Mouse (Mus musculus) adrenal gland, adult 8-10 months (tissue): ENCODE data around the gene Rnf130. TPM values are rescaled to one million over a fixed set of nuclear protein-coding genes. Genes with fewer than 3 reads are reported as not detected.

ENCODE experiments used
- DNase-seq: peaks from one replicate; pipeline ENCODE4 v3.0.0; 2022
- microRNA-seq, 2 experiments: library from miRNA; unstranded; fragments of <30 nt; microRNA quantifications; one replicate each; pipeline ENCODE4 v1.2.0; 2022
- total RNA-seq, 4 experiments: library from RNA; stranded (reverse); gene quantifications; 2 replicates each; pipeline ENCODE4 v1.2.4; 2022

Rnf130 gene
- total RNA-seq, 4 experiments from 2014 or later = 103 to 148 (median 134) TPM

- no peak for DNase-seq
These were observed 120.4 kb downstream of the Rnf130 start for GRCm38 (mm10) chr11:50145529-50145928.

DNA sequence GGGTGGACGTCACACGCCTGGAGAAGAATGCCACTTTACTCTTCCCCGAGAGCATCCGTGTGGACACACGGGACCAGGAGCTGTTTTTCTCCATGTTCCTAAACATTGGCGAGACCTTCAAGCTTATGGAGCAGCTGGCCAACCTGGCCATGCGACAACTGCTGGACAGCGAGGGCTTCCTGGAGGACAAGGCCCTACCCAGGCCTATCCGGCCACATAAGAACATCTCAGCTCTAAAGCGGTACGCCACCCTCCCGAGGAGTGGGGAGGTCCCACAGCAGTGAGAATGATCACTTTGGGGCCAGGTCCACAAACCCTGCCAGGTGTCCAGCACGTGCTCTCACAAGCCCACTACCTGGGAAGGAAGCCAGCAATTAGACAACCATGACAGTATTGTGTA is 121.0 kb downstream of the Rnf130 start:
- no peak for DNase-seq

DNA sequence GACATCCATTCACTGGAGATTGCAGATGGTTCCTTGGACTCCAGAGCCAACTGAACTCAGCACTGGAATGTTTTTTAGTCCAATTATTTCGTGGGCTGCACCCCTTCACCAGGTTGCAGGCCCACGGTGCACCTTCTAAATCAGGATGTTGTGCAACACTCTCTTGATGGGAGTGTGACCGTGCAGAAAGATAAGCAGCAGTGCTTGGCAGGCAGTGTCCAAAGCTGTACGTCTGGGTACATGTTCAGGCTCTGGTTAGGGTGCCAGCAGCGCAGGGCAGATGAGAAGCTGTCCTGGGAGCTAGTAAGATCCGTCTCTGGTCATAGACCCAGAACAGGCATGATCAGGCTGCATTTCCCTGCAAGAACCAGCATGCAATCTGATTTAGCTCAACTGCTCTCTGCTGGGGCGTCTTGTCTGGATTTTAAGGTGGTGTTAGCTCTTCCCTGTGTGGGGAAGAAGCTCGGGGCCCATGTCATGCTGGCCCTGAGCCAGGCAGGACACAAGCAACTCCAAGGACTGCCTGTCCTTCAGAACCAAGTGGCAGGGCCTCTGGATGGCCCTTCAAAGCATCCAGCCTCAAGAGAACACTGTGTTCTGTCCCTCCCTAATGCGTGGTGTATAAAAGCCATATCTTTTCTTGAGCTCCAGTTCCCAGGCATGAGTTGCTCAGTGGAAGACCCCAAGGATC is 122.3 kb downstream of the Rnf130 start:
- peak; percentile 66 for DNase-seq

- DNase-seq = no peak
These were observed 122.9 kb downstream of the Rnf130 start for GRCm38 (mm10) chr11:50147958-50148476.

DNA sequence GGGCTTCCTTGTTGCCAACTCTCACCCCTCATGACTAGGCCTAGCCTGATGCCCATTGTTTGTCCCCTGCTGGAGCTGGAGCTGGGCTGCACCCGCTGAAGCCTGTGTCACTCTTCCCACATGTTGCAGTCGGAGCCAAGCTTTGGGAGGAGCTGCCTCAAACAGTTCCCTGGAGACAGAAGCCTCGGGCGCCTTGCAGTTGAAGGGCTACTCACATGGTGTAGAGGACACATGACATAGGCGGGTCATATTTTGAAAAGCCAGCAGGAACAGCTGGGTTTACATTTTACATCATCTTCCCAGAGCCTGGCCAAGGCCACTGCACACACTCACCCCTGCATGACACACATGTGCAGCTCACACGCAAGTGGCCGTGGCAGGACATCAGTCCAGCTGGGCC is 124.1 kb downstream of the Rnf130 start:
- no peak for DNase-seq

- DNase-seq = no peak
These were observed 124.5 kb downstream of the Rnf130 start for GRCm38 (mm10) chr11:50149603-50150150.

- DNase-seq = no peak
These were observed 126.2 kb downstream of the Rnf130 start for GRCm38 (mm10) chr11:50151374-50151773.

- DNase-seq = no peak
These were observed 129.0 kb downstream of the Rnf130 start for GRCm38 (mm10) chr11:50154166-50154565.

Small RNAs within 50 kb of the gene (microRNA-seq; reads per million reads assigned to microRNA genes)
- gene Mir340 = 65.2 to 82.7 reads per million in 2 experiments

Other genes starting within 250 kb of the Rnf130 start
- 1 to 10 TPM; 3.5 to 4.9 (median 4.4) TPM for gene Gfpt2, start 231.2 kb upstream of the Rnf130 start, total RNA-seq
- 10 to 100 TPM; 71.4 to 99.2 (median 87.3) TPM for gene Mapk9, start 178.6 kb upstream of the Rnf130 start, total RNA-seq
- 1 to 10 TPM in 1 of 4 experiments, under 1 TPM in 3; 0.67 to 1.1 (median 0.82) TPM for gene Rasgef1c, start 123.5 kb upstream of the Rnf130 start, total RNA-seq
- 100 to 1,000 TPM; 154 to 260 (median 207) TPM for gene Tbc1d9b, start 106.0 kb downstream of the Rnf130 start, total RNA-seq
- 10 to 100 TPM in 3 of 4 experiments, 1 to 10 TPM in 1; 9.1 to 17.0 (median 14.6) TPM for gene Mrnip, start 149.1 kb downstream of the Rnf130 start, total RNA-seq
- 1,000 to 10,000 TPM in 1 of 4 experiments, 100 to 1,000 TPM in 3; 798 to 1,098 (median 876) TPM for gene Sqstm1, start 185.5 kb downstream of the Rnf130 start, total RNA-seq
- gene Mgat4b, start 185.5 kb downstream of the Rnf130 start, total RNA-seq = 100 to 1,000 TPM; 130 to 232 (median 157) TPM
- gene Ltc4s, start 213.3 kb downstream of the Rnf130 start, total RNA-seq = 10 to 100 TPM in 3 of 4 experiments, 1 to 10 TPM in 1; 8.3 to 28.7 (median 11.8) TPM